Mouse (Mus musculus) c-Kit-negative CD71-positive TER-119-positive erythroid progenitor cells, embryonic 14.5 days (primary cell): ENCODE measurements around the gene Crocc2.

Experiments
- DNase-seq: peaks from one replicate; pipeline ENCODE4 v3.0.0-alpha.2; 2013; ENCODE audit warnings: low read depth, low spot score

Crocc2 gene

DNA sequence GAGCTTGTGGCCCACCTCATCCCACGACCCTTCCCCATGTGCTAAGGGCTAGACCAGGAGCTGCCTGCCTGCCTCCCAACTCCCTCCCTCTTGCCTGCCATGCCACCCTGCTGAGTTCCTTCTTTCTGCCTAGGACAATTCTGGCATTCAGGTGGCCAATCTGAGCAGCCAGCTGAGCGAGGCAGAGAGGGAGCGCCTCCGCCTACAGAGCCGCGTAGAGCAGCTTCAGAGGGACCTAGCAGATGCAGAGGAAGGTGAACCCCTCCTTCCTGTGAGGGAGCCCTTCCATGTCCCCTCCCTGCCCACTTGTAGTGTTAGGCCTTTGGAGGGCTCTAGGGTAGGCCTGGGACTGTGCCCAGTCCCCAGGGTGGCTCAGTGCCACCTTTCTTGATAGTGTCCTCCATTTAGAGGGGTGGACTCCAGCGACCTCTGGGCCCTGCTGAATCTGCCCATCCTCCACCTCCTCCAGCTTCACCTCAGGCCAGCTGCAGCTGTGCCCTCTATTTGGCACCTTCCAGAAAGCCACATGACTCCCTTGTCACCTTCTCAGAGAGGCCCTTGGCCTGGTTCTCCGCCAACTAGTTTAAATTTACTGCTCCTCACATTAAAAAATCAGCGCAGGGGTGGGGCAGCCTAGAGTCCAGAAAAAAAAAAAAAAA is 48.4 kb downstream of the Crocc2 start:
- DNase-seq, result no peak

DNA sequence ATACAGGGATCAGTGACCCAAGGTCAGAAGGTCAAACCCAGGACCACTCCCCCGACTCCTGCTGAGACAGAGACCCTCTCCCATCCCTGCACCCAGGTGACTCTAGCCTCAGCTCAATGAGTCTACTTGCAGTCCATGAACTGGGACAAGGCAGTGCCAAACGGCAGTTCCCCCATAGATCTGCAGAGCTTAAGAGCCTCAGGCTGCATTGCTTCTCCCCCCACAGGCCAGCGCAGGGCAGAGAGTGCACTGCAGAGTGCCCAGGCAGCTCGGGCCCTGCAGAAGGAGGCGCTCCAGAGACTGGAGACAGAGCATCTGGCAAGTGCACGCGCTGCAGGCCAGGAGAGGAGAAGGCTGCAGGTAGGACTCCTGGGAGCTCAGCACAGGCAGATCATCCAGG is 49.0 kb downstream of the Crocc2 start:
- no peak for DNase-seq

- DNase-seq, result no peak
These were observed 52.3 kb downstream of the Crocc2 start for GRCm38 (mm10) chr1:93220776-93221175.

GRCm38 (mm10) chr1:93223972-93224371 is 55.4 kb downstream of the Crocc2 start:
- DNase-seq, result no peak

- DNase-seq, result no peak
These were observed 56.7 kb downstream of the Crocc2 start for GRCm38 (mm10) chr1:93225226-93225625.

DNA sequence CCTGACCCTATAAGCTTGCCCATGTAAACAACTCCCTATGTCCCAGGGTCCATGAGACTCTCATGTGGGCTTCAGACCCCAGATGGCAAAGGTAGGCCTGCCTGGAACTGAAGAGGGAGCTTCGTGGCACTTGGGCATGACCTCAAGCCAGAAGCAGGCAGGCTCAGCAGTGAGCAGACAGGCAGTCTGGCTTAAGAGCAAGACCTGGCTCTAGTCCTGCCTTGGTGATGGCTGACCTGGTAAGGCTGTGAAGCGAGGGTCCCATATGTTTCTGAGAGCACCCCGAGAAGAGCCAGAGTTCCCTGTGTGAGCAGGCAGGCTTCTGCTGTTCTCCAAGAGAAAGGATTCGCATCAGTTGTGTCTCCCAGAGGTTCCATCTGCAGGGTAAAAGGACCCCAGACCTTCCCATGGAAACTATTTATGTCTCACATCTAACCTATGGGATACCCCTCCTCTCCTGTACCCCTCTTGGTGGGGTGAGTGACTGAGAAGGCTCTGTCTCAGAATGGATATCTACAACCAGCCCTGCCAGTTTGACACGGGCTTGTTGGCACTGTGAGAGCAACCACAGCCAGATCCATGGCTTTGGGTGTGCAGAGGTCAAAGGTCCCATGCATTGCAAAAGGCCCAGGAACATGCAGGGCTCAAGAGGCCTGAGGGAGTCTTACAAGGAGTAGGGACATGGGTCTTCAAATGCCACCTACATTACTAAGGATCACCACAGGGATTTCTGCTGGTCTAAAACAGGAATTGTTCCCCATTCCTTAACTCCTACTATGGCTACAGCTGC is 57.4 kb downstream of the Crocc2 start:
- no peak for DNase-seq

DNA sequence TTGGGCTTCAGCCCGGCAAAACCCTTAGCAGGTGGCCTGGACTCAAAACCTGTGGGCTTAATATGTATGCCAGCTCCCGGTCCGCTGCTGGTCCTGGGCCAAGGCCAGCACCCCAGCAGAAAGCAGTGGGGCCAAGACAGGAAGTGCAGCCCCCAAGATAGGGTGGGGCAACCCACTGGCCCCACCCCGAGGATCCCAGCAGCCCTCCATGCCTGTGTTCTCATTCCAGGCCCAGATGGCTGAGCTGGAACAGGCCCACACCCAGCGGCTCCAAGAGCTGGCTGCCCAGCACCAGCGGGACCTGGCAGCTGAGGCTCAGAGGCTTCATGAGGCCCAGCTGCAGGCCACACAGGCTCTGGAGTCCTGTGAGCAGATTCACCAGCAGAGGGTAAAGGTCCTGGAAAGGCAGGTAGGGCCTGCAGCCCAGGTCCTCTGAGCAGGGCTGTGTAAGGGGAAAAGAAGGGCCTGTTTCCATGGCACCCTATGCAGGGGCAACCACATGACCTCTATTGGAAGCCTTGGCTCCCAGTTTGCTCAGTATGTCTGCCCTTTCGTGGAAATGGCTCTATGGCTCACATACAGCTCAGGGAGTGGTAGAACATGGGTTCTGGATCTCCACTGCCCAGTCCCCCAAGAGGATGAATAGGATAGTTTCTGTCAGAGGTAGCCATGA is 58.9 kb downstream of the Crocc2 start:
- no peak for DNase-seq

- no peak for DNase-seq
These were observed 59.4 kb downstream of the Crocc2 start for GRCm38 (mm10) chr1:93227976-93228365.

DNA sequence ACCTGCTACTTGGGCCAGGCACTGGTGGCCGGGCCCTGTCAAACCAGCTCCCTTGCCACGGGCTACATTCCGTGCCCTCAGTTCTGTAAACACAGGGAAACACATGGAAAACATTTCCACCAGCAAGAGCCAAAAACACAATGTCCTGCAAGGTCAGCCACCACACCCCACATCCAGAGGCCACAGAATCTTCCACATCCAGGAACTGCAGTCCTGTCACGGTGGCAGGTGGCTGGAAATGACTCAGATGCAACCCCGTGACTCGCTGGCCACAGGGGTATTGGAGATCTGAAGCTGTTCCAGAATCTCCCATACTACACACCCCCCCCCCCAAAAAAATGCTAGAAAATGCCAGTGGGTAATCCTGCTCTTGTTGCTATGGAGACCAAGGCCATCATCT is 60.7 kb downstream of the Crocc2 start:
- no peak for DNase-seq

- DNase-seq, result no peak
These were observed 61.1 kb downstream of the Crocc2 start for GRCm38 (mm10) chr1:93229626-93230025.

DNA sequence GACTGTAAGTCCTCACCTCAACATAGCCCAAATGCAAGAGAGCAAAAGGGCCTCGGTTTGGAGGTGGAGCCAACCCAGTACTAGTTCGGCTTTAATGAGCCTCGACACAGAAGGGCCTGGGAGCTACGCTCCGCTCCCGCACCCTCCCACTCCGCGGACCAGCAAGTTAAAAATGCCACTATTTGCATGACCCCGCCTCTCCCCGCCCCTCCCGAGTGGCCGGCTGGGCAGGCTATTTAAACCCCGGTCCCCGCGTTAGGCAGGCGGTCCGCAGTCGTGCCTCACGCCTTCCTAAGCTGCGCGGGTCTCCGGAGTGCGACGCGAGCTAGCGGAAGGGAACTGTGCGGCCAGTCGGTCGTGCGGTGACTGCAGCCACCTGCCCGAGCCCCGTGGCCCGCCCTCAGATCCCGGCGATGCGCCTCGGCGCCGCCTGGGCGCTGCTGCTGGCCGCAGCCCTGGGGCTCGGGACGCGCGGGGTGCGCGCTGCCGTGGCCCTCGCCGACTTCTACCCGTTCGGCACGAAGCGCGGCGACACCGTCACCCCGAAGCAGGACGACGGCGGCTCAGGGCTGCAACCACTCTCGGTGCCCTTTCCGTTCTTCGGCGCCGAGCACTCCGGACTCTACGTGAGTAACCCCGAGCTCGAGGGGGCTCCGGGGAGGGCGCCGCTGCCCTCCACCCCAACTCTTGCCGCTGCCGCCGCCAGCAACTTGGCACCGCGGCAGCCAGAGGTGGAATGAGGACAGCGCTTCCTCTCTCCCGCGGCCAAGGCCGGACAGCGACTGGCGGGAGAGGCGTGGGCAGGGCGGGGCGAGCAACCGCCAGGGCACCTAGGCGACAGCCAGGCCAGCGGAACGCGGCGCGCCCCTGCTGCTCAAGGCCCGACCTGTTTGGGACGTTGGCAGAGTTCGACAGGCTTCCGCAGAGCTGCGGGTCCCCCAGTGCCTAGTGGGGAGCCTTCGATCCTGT is 67.3 kb downstream of the Crocc2 start, which contains the start of gene Sned1:
TSS of gene Sned1 (plus strand) at position 266 of the 969 bp plus-strand sequence.
- no peak for DNase-seq

DNA sequence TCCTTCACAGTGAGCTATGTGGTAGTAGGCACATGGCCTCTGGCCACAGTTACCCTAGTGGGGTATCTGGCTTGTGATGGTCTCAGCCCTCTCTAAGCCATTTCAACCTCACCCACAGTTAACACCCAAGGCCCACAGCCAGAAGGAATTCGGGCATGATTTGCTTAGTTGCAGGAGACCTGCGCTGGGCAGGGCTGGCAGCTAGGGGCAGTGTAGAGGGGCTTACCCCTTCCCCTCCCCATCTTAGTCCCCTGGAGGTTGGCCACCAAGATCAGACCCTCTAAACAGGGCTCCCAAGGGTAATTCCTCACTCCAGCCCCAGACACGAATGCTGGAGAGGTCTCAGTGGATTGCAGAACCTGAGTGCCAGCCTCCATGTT is 68.0 kb downstream of the Crocc2 start:
- DNase-seq, result no peak

DNA sequence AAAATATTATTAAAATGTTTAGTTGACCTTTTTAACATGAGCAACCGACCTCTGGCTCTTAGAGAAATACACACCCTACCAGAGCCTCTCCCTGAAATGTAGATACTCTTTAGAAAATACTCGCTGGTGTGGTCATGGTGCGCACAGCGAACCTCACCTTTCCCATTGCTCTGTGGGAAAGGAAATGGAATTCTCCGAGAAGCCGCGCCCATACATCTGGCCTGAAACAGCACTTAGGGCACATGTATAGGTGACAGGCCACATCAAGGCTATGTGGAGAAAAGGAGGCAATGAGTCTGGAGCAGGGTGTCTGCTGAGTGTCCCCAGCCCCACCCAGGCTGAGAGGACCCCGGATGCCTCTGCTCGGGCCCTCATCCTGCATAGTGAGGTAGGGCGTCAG is 69.2 kb downstream of the Crocc2 start:
- no peak for DNase-seq

DNA sequence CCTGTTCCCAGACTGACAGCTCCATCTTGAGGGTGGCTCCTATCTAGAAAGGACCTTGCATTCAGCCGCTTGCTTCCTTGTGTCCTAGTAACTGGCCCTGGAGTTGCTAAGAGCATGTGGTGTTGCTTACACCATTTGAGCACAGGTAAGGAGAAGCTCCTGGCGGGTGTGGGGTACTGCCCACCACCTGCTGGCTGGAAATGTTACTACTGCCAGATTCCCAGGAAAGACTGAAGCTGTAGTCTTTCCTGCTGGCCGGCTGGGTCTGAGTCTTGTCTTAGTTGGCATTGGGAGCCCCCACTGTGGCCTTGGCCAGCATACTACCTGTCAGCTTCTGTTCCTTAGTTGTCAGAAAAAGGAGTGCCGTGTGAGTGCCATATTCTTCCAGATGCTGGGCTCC is 69.7 kb downstream of the Crocc2 start:
- no peak for DNase-seq

GRCm38 (mm10) chr1:93245936-93246335 is 77.4 kb downstream of the Crocc2 start:
- DNase-seq, result no peak

GRCm38 (mm10) chr1:93252586-93252985 is 84.1 kb downstream of the Crocc2 start:
- no peak for DNase-seq

DNA sequence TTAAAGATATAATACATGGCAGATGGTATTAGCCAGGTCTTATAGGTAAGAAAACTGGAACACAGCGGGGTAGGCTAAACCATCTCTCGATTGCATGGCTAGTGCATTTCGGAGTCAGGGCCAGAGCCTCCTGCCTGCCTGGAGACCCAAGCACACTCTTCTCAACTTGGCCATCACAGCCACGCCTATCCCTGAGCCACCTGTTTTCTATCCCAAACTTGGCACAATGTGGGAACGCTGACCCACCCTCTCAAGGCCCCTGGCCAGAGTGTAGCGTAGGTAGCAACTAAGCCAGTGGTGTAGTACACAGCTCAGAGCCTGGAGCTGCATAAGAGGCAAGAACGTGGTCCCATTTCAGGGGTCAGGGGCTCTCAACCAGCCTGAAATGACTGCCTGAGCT is 87.2 kb downstream of the Crocc2 start:
- DNase-seq, result no peak

- no peak for DNase-seq
These were observed 89.0 kb downstream of the Crocc2 start for GRCm38 (mm10) chr1:93257560-93257959.

GRCm38 (mm10) chr1:93267207-93267606 is 98.7 kb downstream of the Crocc2 start:
- DNase-seq, result no peak

DNA sequence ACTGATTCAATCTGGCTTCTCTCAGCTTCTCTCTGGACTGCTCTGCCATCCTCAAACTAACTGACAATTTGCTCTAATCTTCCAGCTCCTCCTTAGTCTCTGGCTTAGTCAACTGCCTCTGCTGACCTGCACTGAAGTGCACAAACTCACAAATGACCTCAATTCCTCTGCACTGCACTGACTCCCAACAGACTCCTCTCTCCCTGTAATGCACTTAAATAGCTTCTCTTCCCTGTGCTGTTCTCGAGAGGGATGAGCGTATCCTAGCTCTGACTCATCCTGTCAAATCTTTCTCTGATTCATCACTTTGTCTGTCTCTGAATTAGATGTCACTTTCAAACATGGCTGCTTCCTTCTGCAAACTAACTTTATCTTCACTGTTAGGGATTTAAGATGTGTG is 99.7 kb downstream of the Crocc2 start:
- no peak for DNase-seq

DNA sequence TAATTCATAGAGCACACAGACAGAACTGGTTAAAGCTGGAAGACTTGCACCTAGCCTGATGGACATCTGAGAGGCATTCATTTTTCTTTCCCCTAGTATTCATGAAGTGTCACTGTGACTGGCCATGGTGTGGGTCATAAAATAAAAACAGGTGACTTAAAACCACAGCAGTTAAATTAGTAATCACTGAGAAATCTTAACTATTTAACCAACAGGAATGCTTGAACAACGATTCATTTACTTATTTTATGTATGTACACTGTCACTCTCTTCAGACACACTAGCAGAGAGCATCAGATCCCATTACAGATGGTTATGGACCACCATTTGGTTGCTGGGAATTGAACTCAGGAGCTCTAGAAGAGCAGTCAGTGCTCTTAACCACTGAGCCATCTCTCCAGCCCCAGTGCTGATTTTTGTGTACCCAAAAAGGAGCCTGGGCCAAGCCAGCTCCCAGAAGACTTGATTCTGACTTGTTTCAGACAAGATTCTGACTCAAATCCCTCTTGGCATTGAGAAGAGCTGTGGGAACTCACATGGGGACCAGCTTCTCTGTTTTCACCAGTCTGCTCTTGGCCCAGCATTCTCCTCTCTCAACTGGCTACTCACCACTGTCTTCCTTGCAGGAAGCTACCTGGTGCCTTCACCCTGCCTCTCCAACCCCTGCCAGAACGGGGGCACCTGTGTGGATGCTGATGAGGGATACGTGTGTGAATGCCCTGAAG is 102.2 kb downstream of the Crocc2 start:
- DNase-seq, result no peak
